Mouse (Mus musculus): ENCODE results near the gene Thegl.
"Not testable (repeated sequence)": the region's sequence is repeated elsewhere in the genome, so short reads cannot be mapped to it uniquely, and the experiment has no call there.

Thegl gene

GRCm38 (mm10) chr5:77015544-77016482, at the start of gene Thegl:
Gene Thegl, plus strand, starts transcription at chr5:77016023.
- DNase-seq (ENCODE audit: low spot score in 2 of 2) = peak; percentile 83 to 87

GRCm38 (mm10) chr5:76969250-76969649, 46.6 kb upstream of the Thegl start:
- no peak for DNase-seq (ENCODE audit: low spot score in 2 of 2)

DNA sequence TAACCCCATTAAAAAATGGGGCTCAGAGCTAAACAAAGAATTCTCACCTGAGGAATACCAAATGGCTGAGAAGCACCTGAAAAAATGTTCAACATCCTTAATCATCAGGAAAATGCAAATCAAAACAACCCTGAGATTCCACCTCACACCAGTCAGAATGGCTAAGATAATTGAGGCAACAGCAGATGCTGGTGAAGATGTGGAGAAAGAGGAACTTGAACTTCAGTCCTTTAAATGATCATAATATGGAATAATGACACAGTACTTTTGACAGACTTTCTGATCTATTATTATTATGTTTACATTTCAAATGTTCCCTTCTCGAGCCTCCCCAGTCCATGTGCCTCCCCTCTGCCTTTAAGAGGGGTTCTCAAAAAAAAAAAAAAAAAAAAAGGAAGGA, 44.7 kb upstream of the Thegl start:
- DNase-seq (ENCODE audit: low spot score in 2 of 2) = not testable (repeated sequence)

DNA sequence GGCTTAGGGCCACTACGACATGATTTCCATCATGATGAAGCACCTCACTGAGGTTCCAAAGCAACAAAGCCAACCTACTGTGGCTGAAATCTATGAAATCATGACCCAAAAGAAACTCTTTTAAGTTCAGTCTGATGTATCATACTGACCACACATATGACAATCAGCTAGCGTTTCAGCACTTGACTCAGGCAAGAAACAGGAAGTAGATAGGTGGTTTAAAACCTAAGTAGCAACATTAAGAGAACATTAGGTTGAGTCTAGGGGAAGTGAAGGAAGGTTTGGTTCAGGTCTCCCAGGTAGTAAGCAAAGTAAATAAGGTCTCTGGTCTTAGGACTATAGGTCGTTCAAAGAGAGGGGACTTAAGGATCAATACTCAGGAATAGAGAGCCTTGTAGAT, 42.3 kb upstream of the Thegl start:
- no peak for DNase-seq (ENCODE audit: low spot score in 2 of 2)

GRCm38 (mm10) chr5:76974207-76974553, 41.6 kb upstream of the Thegl start:
- no peak for DNase-seq (ENCODE audit: low spot score in 2 of 2)

DNA sequence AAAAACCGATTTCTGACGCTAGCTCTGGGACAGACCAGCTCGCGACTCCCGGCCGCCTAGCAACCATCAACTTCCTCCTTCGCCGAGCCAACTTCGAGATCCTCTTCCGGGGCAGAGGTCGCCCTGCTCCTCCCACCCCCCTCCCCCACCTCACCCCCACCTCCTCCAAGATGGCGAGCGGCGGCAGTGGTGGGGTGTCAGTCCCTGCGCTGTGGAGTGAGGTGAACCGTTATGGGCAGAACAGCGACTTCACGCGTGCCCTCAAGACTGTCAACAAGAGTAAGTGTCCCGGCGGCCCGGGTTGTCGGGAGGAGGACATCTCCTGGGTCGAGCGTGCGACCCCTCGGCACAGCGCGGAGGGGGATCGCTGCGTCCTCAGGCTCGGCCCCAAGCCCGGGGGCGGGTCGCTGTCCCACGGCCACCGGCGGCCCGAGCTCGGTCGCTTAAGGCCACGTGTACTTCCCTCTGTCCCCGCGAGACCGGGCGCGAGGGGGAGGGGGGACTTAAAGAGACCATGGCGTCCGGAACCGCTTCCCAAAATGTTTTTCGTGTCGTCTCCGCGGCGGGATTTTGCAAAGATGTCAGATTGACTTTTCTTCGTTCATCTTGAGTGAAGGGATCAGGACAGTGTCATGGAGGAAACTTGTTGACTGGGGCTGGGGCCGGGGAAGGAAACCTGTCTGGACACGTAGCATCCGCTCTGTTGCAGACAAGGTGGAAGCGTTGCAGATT, 41.1 kb upstream of the Thegl start, which contains the start of gene Srp72:
Srp72 (plus strand) TSS at position 130 of the 732 bp plus-strand sequence.
- peak; percentile 93 to 94 for DNase-seq (ENCODE audit: low spot score in 2 of 2)

DNA sequence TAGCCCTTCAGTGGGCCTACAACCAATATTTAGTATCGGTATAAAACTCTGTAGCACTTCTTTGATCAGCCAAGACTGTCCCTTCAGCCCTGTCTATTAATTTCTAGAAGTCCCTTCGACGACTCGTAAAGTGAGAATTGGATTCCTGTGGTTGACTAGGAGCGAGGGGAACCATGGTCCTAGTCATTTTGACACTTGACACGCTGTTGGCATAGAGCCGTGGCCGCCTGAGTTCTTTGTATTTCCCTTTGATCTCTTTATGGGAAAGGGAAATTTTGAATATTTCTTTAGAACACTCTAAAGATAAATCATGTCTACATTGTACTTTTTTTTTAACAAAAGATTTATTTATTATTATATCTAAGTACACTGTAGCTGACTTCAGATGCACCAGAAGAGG, 40.1 kb upstream of the Thegl start:
- DNase-seq (ENCODE audit: low spot score in 2 of 2) = no peak

DNA sequence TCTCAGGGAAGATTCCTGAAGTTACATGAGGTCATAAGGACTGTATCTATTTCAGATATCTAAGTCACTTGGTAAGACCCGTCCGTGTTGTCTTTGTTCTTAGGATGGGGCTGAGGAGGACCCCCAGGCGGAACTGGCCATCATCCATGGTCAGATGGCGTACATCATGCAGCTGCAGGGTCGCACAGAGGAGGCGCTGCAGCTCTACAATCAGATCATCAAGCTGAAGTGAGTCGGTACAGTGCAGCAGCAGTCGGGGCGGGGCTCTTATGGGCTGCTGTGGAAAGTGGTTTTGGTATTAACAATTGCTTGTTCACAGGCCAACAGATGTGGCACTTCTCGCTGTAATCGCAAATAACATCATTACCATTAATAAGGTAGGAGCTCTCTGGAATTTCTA, 31.8 kb upstream of the Thegl start:
- DNase-seq (ENCODE audit: low spot score in 2 of 2) = no peak

DNA sequence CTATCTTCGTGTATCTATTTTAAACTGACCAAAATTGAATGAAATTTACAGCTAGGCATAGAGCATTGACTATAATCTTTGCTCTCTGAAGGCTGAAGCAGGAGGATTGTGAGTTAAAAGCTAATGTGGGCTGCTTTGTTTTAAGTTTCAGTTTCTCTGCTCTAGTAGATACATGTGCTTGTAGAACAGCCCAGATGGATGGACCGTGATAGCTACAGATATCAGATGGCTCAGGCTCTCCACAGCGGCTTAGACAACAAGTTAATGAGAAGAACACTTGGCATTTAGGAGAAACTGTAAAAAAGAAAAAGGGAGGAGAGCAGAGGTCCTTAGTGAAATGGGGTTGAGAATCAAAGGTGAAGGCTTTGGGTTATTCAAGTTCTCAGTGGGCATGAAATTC, 25.0 kb upstream of the Thegl start:
- DNase-seq (ENCODE audit: low spot score in 2 of 2) = no peak

GRCm38 (mm10) chr5:76993174-76993814, 22.5 kb upstream of the Thegl start:
- DNase-seq (ENCODE audit: low spot score in 2 of 2) = no peak

GRCm38 (mm10) chr5:76998416-76998815, 17.4 kb upstream of the Thegl start:
- DNase-seq (ENCODE audit: low spot score in 2 of 2) = peak; percentile 42 to 48

- DNase-seq (ENCODE audit: low spot score in 2 of 2) = no peak
These were observed 14.6 kb upstream of the Thegl start for GRCm38 (mm10) chr5:77001192-77001591.

- DNase-seq (ENCODE audit: low spot score in 2 of 2) = no peak
These were observed 11.6 kb upstream of the Thegl start, which contains the start of gene Arl9 for GRCm38 (mm10) chr5:77004051-77004821. Gene Arl9, plus strand, starts transcription at chr5:77004055.

GRCm38 (mm10) chr5:77010352-77010751, 5.5 kb upstream of the Thegl start:
- no peak for DNase-seq (ENCODE audit: low spot score in 2 of 2)

DNA sequence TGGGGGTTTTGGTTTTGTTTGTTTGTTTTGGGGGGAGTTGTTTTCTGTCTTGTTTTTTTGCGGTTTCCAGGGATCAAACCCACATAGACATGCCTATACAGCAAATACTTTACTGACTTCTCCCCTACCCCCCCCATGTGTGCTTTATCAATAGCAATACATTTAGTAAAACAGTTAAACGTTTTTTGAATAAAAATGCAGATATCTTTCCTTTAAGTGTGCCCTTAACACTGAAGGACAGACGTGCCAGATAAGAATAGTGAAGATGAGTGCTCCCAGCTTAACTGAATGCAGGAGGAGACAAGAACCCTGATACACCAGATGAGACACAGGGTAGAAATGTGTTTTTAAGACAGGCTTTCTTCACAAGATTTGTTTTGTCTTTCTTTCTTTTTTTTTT, 4.7 kb upstream of the Thegl start:
- DNase-seq (ENCODE audit: low spot score in 2 of 2) = no peak

DNA sequence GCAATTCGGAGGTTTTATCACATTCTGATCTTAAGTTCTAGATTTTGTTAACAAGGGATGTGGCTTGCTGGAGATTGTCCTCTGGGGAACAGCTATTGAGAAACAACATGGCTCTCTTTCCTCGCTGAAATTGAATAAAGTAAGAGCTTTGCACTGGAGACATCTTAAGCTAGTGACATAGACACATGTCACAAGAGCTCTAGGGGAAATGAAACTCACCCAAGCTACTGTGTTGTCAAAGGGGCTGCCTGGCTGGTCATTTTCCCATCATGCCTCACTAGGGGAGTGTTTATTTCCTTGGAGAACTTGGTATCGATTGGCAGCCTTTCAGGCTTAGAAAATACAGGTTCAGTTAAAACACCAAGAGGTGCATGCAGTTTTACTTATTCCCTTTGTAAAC, 2.7 kb upstream of the Thegl start:
- DNase-seq (ENCODE audit: low spot score in 2 of 2) = no peak

DNA sequence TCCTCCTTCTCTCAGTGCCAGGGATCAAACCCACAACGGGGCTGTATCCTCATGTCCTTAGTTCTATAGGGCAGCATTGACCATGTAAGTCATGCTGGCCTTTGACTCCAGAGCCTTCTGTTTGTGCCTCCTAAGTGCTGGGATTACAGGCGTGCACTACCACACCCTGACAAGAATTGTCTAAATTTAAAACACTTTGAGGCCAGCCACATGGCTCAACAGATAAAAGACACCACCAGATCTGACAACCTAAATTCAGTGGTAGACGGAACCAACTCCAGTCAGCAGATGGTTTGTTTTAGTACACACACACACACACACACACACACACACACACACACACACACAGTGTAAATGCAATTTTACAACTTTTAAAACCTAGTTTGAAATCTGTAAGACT, 12.2 kb downstream of the Thegl start:
- no peak for DNase-seq (ENCODE audit: low spot score in 2 of 2)

DNA sequence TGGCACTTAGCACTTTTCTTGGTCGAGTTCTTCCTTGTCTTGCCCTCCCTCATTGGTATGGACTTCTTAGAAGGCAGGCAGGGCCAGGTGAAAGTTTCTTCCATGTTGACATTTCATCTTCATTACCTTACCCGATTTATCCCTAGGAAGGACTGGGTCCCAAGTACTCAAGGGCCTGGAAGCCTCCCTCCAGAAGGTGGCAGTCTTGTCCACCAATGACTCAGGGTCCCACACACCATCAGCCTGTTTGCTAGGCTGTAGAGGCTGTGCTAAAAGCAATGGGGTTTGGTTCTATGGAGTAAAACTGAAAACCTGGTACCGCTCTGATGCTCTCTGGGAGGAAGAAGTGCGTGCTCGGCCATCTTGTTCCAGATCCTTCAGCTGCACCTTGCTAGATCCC, 13.9 kb downstream of the Thegl start:
- DNase-seq (ENCODE audit: low spot score in 2 of 2) = no peak

DNA sequence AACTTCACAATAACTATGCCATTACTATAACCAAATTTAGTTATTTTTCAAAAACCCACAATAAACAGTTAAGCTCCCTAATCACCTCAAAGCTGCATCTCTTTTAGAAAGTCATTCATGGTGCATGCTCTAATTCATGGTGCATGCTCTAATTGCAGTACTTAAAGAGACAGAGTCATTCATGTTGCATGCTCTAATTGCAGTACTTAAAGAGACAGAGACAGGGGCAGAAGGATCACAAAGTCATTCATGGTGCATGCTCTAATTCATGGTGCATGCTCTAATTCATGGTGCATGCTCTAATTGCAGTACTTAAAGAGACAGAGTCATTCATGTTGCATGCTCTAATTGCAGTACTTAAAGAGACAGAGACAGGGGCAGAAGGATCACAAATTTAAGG, 19.3 kb downstream of the Thegl start:
- DNase-seq (ENCODE audit: low spot score in 2 of 2) = not testable (repeated sequence)

- DNase-seq (ENCODE audit: low spot score in 2 of 2) = no peak
These were observed 22.6 kb downstream of the Thegl start for GRCm38 (mm10) chr5:77038451-77038850.

- DNase-seq (ENCODE audit: low spot score in 2 of 2) = no peak
These were observed 23.6 kb downstream of the Thegl start for GRCm38 (mm10) chr5:77039391-77039790.

GRCm38 (mm10) chr5:77044362-77044761, 28.5 kb downstream of the Thegl start:
- no peak for DNase-seq (ENCODE audit: low spot score in 2 of 2)

Data from right cerebral cortex, postnatal 10 days (tissue).